In the genomic region with DNA sequence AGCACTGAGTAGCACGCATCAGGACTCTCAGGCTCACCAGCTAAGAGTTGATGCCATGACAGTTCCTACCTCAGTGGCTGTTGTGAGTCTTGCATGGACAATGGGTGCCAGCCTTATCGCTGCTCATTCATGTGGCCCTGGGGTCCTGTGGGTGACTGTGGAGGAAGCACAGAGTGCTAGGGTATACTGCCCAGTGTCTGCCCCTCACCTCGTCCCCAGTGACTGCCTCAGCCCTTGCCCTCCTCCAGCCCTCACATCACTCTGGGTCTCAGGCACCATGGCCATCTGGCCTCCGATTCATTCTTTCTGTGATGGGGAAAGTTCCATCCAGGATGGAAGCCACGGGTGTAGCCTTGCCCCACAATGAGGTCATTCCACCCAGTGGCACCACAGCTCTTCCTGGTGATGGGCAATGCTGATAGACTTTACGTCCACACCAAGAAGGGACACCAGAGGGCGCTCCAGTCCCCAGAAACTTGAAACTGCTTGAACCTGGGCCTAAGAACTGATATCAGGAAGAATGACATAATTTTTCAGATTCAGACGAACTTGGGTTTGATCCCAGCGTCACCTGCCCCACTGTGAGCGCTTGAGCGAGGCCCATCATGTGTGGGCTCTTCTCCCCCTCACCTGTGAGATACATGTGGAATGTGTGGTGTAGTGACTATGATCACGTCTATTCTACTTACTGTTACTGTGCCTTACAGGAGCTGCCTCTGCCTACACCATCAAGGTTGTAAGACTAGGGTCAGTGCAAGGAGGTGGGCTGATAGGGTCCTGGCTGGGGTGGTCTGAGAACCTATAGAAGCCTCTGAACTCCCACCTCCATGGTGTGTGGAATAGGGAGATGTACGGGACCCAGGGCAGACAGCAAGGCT, we compare ENCODE assay signal across 8 mouse cellular contexts. TPM values are rescaled to one million over a fixed set of nuclear protein-coding genes. Genes with fewer than 3 reads are reported as not detected.
DNase-seq lines count a peak whose midpoint lies in the region; ATAC-seq and TF ChIP-seq lines count a peak whose summit lies in the region.

No protein-coding gene starts in this region.

- H3K27ac ChIP-seq in ES-E14 (ENCODE audit: insufficient read depth, low read depth, low read length, poor library complexity, severe bottlenecking), result no peak overlapping the region
- H3K27ac ChIP-seq in layer of hippocampus, adult 2 months, result no peak overlapping the region

- TF ChIP-seq CTCF in layer of hippocampus, adult 2 months (conservative IDR thresholded peaks at IDR 0.05), result peak; percentile 94

- in situ Hi-C loops in ES-E14 (cut with MboI; ENCODE audit: low sequenced_read_pairs in 2 of 2, unreplicated experiment in 2 of 2), result no loop called here

- H3K9me3 ChIP-seq in ES-E14 (ENCODE audit: control insufficient read depth, insufficient read depth, low read depth, low read length), result no peaks in the 10 kb centered on the region

- 0 out of 4 replicates have a peak, but pooled peaks cover 0 to 2% of the 10 kb centered on the region in 2 experiments for H3K4me1 ChIP-seq in ES-E14 (ENCODE audit: control insufficient read depth in 2 of 2, insufficient read depth in 2 of 2, low read length in 2 of 2, poor library complexity in 1 of 2)

- no peak overlapping the region for H3K4me3 ChIP-seq in ES-E14 (ENCODE audit: insufficient read depth in 1 of 2, low read depth in 1 of 2, low read length in 2 of 2, poor library complexity in 1 of 2, severe bottlenecking in 1 of 2)
- no peak overlapping the region for H3K4me3 ChIP-seq in layer of hippocampus, adult 2 months

- DNase-seq in ES-E14 (ENCODE audit: low read depth, low spot score), result peak; percentile 65
- DNase-seq in brain, embryonic 18.5 days (ENCODE audit: low read depth, low spot score), result peak; percentile 28
- DNase-seq in fibroblast of lung, adult 2 months (ENCODE audit: low read depth), result peak; percentile 77
- peak; percentile 78 to 89 for DNase-seq in layer of hippocampus, adult 2 months (ENCODE audit: low spot score in 2 of 2)
- DNase-seq in lung, postnatal 25 days (ENCODE audit: low spot score), result peak; percentile 82
- DNase-seq in retina, postnatal 1 day, result peak; percentile 86
- peak; percentile 91 for DNase-seq in thymus, postnatal 4 days

- no peak overlapping the region for H3K9ac ChIP-seq in ES-E14 (ENCODE audit: insufficient read depth, low read depth, low read length, poor library complexity, severe bottlenecking)

- no peaks in the 10 kb centered on the region for H3K36me3 ChIP-seq in ES-E14 (ENCODE audit: control insufficient read depth, insufficient read depth, low read length, poor library complexity, severe bottlenecking)

- ATAC-seq in hematopoietic stem cell, adult 5-6 weeks (replicated peaks in 1 of 2; ENCODE audit: insufficient read depth in 1 of 2, low FRiP score in 2 of 2, low TSS enrichment in 1 of 2, low read depth in 1 of 2, poor library complexity in 2 of 2, severe bottlenecking in 2 of 2), result peak; percentile 75 to 85

TF ChIP-seq in ES-E14, 5 proteins besides CTCF, POLR2A, EP300 and RAD21:
- peak; percentile 82 for TF ChIP-seq ZC3H11A (IDR thresholded peaks at IDR 0.05; ENCODE audit: borderline replicate concordance, low read depth, low read length)
- no peak for TF ChIP-seq ZNF384 (IDR thresholded peaks at IDR 0.05; ENCODE audit: low read depth, low read length)
- TF ChIP-seq MAFK (IDR thresholded peaks at IDR 0.05; ENCODE audit: insufficient read depth, low read depth, low read length), result no peak
- TF ChIP-seq HCFC1 (IDR thresholded peaks at IDR 0.05; ENCODE audit: borderline replicate concordance, insufficient read depth, low read length), result no peak
- no peak for TF ChIP-seq CHD2 (IDR thresholded peaks at IDR 0.05; ENCODE audit: low read depth, low read length)

RNA-seq across cellular contexts. Expression of a gene that starts 32.8 kb away (rescaled TPM):
- total RNA-seq in ES-E14 (2012; rRNA removed), result 78.2 and 165 TPM in 2 replicates
- 19.8 and 34.2 TPM in 2 replicates for total RNA-seq in hematopoietic stem cell, adult 5-6 weeks (2017)
- 10 to 100 TPM; 46.5 to 49.1 TPM for total RNA-seq in layer of hippocampus, adult 2 months (2021)

RNA-seq across cellular contexts. Expression of a gene that starts 47.8 kb away (rescaled TPM):
- total RNA-seq in ES-E14 (2012; rRNA removed), result 11.6 and 18.1 TPM in 2 replicates
- total RNA-seq in hematopoietic stem cell, adult 5-6 weeks (2017), result 34.7 and 40.0 TPM in 2 replicates
- 1 to 10 TPM; 6.0 to 7.9 TPM for total RNA-seq in layer of hippocampus, adult 2 months (2021)

Comparison
In these comparisons a context has a peak if more than half of its experiments do, and no peak if none do; other contexts are left out.
1. DNase-seq: peak in every context shown above with its lines; median percentile 91 in thymus, postnatal 4 days; 86 in retina, postnatal 1 day; 84 in layer of hippocampus, adult 2 months; 82 in lung, postnatal 25 days; 77 in fibroblast of lung, adult 2 months; 65 in ES-E14; 28 in brain, embryonic 18.5 days.